Mouse (Mus musculus) megakaryocyte-erythroid progenitor cell, adult 5 weeks (primary cell): Measurements from ENCODE around the gene Pygl. TPM values are rescaled to one million over a fixed set of nuclear protein-coding genes. Genes with fewer than 3 reads are reported as not detected.

ENCODE experiments used
- polyA plus RNA-seq: library from polyadenylated mRNA; stranded (reverse); fragments of >175 nt; gene quantifications from 2 replicates; pipeline ENCODE4 v1.2.3, GENCODE M21; 2012

The Pygl gene
- 49.6 and 64.9 TPM in 2 replicates for polyA plus RNA-seq

GRCm38 (mm10) chr12:70231294-70231693 lies at the start of gene Pygl:
Gene Pygl (minus strand): TSS chr12:70231488.

GRCm38 (mm10) chr12:70153842-70154241 lies 77.4 kb downstream of the Pygl start, which contains the start of gene Abhd12b:
Gene Abhd12b (plus strand): TSS chr12:70154142.

Other genes starting within 250 kb of the Pygl start
- 17.8 and 25.2 TPM in 2 replicates for gene Sav1, start 244.5 kb downstream of the Pygl start, polyA plus RNA-seq
- gene Nin, start 117.8 kb downstream of the Pygl start, polyA plus RNA-seq, result 36.9 and 43.5 TPM in 2 replicates
- not detected in 2 replicates for gene Abhd12b, start 77.3 kb downstream of the Pygl start, polyA plus RNA-seq
- gene Trim9, start 116.1 kb upstream of the Pygl start, polyA plus RNA-seq, result 0.07 and 0.29 TPM in 2 replicates
- 13.2 and 14.1 TPM in 2 replicates for gene Tmx1, start 221.6 kb upstream of the Pygl start, polyA plus RNA-seq